Mouse (Mus musculus): ENCODE measurements around the gene Ipo13. TPM values are rescaled to one million over a fixed set of nuclear protein-coding genes. Genes with fewer than 3 reads are reported as not detected.

Ipo13 gene
- polyA plus RNA-seq, 2 experiments: 38.8 to 63.4 TPM

DNA sequence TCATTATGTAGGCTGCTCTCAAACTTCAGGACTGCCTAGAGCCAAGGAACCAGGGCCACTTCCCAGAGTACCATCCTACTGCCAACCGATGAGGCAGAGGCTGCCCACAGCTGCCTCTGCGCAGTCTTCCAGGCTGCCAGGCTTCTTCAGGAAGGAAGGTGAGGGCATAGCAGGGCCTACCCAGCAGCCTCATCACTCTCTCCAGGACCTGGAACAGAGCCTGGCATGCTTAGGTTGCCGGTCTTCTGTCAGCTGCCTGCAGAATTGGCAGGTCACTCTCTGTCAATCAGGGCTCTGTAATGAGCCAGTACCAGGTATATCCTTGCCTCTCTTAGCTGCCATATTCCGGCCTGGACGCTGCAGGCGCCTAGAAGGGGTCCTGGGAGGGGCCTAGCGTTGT, 64.6 kb downstream of the Ipo13 start:
- no peak for DNase-seq (ENCODE audit: low spot score)
- H3K9me3 ChIP-seq (ENCODE audit: control insufficient read depth, low read length): no peaks in the 10 kb centered on the region
- no peak for ATAC-seq (ENCODE audit: low FRiP score, low read depth)
- no peak overlapping the region for H3K4me3 ChIP-seq (replicated peaks; ENCODE audit: low read length)
- H3K27me3 ChIP-seq (ENCODE audit: control insufficient read depth, insufficient read depth, low read length): no peaks in the 10 kb centered on the region
- H3K4me1 ChIP-seq (ENCODE audit: control insufficient read depth, insufficient read depth, low read length): no peaks in the 10 kb centered on the region
- H3K27ac ChIP-seq (replicated peaks; ENCODE audit: low read depth, low read length): no peak overlapping the region
- no peak for TF ChIP-seq POLR2A (IDR thresholded peaks at IDR 0.05; ENCODE audit: borderline replicate concordance, extremely low read depth, insufficient read depth, insufficient read length)
- H3K36me3 ChIP-seq (ENCODE audit: control insufficient read depth, insufficient read depth, low read length): peaks cover 15% of the 10 kb centered on the region
- no peak overlapping the region for H3K4me2 ChIP-seq (replicated peaks; ENCODE audit: low read depth, low read length, severe bottlenecking)
- H3K9ac ChIP-seq (ENCODE audit: low read depth, low read length, severe bottlenecking): no peak overlapping the region
- 76% methylated on average over 7 of the region's 7 CpGs for WGBS

DNA sequence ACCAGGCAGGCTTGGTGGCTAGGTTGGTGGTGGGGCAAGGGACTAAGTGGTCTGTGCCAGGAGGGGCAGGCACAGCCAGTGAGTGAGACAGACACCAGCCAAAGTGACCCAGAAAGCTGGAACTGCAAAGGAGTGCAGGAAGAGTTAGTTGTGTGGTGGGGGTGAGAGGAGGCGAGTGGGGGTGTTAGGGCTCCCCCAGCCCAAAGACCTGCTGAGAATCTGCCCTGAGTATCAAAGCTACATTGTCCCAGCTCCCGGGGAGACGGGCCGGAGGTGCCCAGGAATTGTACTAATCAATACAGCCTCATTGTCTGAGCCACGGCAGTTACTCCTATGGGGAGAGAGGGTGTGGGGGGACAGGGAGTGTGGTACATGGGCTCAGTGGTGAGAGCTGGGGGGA, 65.3 kb downstream of the Ipo13 start:
- WGBS: 81% methylated on average over 5 of the region's 5 CpGs

GRCm38 (mm10) chr4:117849063-117849462, 65.7 kb downstream of the Ipo13 start:
- H3K4me1 ChIP-seq (ENCODE audit: control insufficient read depth, insufficient read depth, low read length): no peaks in the 10 kb centered on the region
- ATAC-seq (ENCODE audit: low FRiP score, low read depth) (no peak), DNase-seq (ENCODE audit: low spot score) (no peak)
- H3K4me2 ChIP-seq (replicated peaks; ENCODE audit: low read depth, low read length, severe bottlenecking): no peak overlapping the region
- TF ChIP-seq POLR2A (IDR thresholded peaks at IDR 0.05; ENCODE audit: borderline replicate concordance, extremely low read depth, insufficient read depth, insufficient read length): no peak
- H3K9ac ChIP-seq (ENCODE audit: low read depth, low read length, severe bottlenecking): no peak overlapping the region
- WGBS: 61% methylated on average over 17 of the region's 17 CpGs
- peaks cover 15% of the 10 kb centered on the region for H3K36me3 ChIP-seq (ENCODE audit: control insufficient read depth, insufficient read depth, low read length)
- no peaks in the 10 kb centered on the region for H3K9me3 ChIP-seq (ENCODE audit: control insufficient read depth, low read length)
- H3K4me3 ChIP-seq (replicated peaks; ENCODE audit: low read length): no peak overlapping the region
- no peaks in the 10 kb centered on the region for H3K27me3 ChIP-seq (ENCODE audit: control insufficient read depth, insufficient read depth, low read length)
- H3K27ac ChIP-seq (replicated peaks; ENCODE audit: low read depth, low read length): no peak overlapping the region

More for the DNA sequence above, 65.3 kb downstream of the Ipo13 start:
- Histone ChIP-seq H3K4me1 (ENCODE audit: control insufficient read depth, insufficient read depth, low read length) (no peaks in the 10 kb centered on the region), H3K27me3 (ENCODE audit: control insufficient read depth, insufficient read depth, low read length) (no peaks in the 10 kb centered on the region), H3K27ac (replicated peaks; ENCODE audit: low read depth, low read length) (no peak overlapping the region), H3K4me2 (replicated peaks; ENCODE audit: low read depth, low read length, severe bottlenecking) (no peak overlapping the region), H3K4me3 (replicated peaks; ENCODE audit: low read length) (no peak overlapping the region), H3K36me3 (ENCODE audit: control insufficient read depth, insufficient read depth, low read length) (peaks cover 15% of the 10 kb centered on the region), H3K9ac (ENCODE audit: low read depth, low read length, severe bottlenecking) (no peak overlapping the region), H3K9me3 (ENCODE audit: control insufficient read depth, low read length) (no peaks in the 10 kb centered on the region)
- ATAC-seq (ENCODE audit: low FRiP score, low read depth): no peak
- DNase-seq (ENCODE audit: low spot score): no peak
- no peak for TF ChIP-seq POLR2A (IDR thresholded peaks at IDR 0.05; ENCODE audit: borderline replicate concordance, extremely low read depth, insufficient read depth, insufficient read length)

DNA sequence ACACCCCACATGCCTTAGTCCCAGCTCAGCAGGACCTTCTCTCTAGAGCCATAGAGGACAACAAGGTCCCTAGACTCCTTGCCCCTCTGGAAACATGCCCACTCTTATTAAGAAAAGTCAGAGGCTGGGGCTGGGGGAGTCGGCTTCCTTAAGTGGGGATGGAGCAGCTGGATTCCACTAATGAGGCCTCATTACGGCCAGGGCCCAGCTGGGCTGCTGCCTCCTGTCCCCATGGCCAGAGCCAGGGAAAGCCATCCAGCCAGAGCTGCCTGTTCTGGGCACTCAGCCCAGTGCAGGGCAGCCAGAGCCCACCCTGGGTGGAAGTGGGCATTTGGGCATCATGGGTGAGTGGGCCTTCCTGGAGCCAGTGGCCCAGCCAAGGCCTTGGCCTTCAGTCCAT, 67.8 kb downstream of the Ipo13 start:
- Histone ChIP-seq H3K27me3 (ENCODE audit: control insufficient read depth, insufficient read depth, low read length) (no peaks in the 10 kb centered on the region), H3K4me1 (ENCODE audit: control insufficient read depth, insufficient read depth, low read length) (no peaks in the 10 kb centered on the region), H3K4me2 (replicated peaks; ENCODE audit: low read depth, low read length, severe bottlenecking) (no peak overlapping the region), H3K9me3 (ENCODE audit: control insufficient read depth, low read length) (no peaks in the 10 kb centered on the region), H3K27ac (replicated peaks; ENCODE audit: low read depth, low read length) (no peak overlapping the region), H3K9ac (ENCODE audit: low read depth, low read length, severe bottlenecking) (no peak overlapping the region), H3K36me3 (ENCODE audit: control insufficient read depth, insufficient read depth, low read length) (peaks cover 21% of the 10 kb centered on the region), H3K4me3 (replicated peaks; ENCODE audit: low read length) (no peak overlapping the region)
- DNase-seq (ENCODE audit: low spot score): no peak
- 18% methylated on average over 2 of the region's 2 CpGs for WGBS
- no peak for TF ChIP-seq POLR2A (IDR thresholded peaks at IDR 0.05; ENCODE audit: borderline replicate concordance, extremely low read depth, insufficient read depth, insufficient read length)
- ATAC-seq (ENCODE audit: low FRiP score, low read depth): no peak

DNA sequence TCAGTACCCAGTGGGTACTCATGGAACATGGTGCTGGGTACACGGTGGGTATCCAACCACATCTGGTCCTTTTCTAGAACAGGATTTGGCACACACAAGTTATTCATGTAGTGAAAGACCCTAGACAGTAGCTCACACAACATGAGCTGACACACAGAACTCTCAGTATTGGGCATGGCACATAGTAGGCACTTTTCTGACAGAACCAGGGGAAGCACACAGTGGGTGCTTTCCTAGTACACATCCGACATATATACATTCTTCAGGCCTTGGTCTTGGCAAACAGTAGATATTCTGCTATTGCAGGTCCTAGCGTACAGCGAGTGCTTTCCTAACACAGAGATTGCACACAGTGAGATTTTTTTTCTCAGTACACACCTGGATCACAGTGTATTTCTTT, 68.5 kb downstream of the Ipo13 start:
- no peaks in the 10 kb centered on the region for H3K4me1 ChIP-seq (ENCODE audit: control insufficient read depth, insufficient read depth, low read length)
- ATAC-seq (ENCODE audit: low FRiP score, low read depth): no peak
- H3K4me2 ChIP-seq (replicated peaks; ENCODE audit: low read depth, low read length, severe bottlenecking): no peak overlapping the region
- H3K4me3 ChIP-seq (replicated peaks; ENCODE audit: low read length): no peak overlapping the region
- no peak for TF ChIP-seq POLR2A (IDR thresholded peaks at IDR 0.05; ENCODE audit: borderline replicate concordance, extremely low read depth, insufficient read depth, insufficient read length)
- no peak for DNase-seq (ENCODE audit: low spot score)
- WGBS: 97% methylated on average over 4 of the region's 4 CpGs
- H3K9me3 ChIP-seq (ENCODE audit: control insufficient read depth, low read length): no peaks in the 10 kb centered on the region
- H3K27me3 ChIP-seq (ENCODE audit: control insufficient read depth, insufficient read depth, low read length): no peaks in the 10 kb centered on the region
- H3K27ac ChIP-seq (replicated peaks; ENCODE audit: low read depth, low read length): no peak overlapping the region
- no peak overlapping the region for H3K9ac ChIP-seq (ENCODE audit: low read depth, low read length, severe bottlenecking)
- H3K36me3 ChIP-seq (ENCODE audit: control insufficient read depth, insufficient read depth, low read length): peaks cover 21% of the 10 kb centered on the region

GRCm38 (mm10) chr4:117845316-117845715, 69.5 kb downstream of the Ipo13 start:
- TF ChIP-seq POLR2A (IDR thresholded peaks at IDR 0.05; ENCODE audit: borderline replicate concordance, extremely low read depth, insufficient read depth, insufficient read length): no peak
- DNase-seq (ENCODE audit: low spot score) (no peak), ATAC-seq (ENCODE audit: low FRiP score, low read depth) (no peak)
- Histone ChIP-seq H3K27me3 (ENCODE audit: control insufficient read depth, insufficient read depth, low read length) (no peaks in the 10 kb centered on the region), H3K9ac (ENCODE audit: low read depth, low read length, severe bottlenecking) (no peak overlapping the region), H3K4me3 (replicated peaks; ENCODE audit: low read length) (no peak overlapping the region), H3K9me3 (ENCODE audit: control insufficient read depth, low read length) (no peaks in the 10 kb centered on the region), H3K4me2 (replicated peaks; ENCODE audit: low read depth, low read length, severe bottlenecking) (no peak overlapping the region), H3K4me1 (ENCODE audit: control insufficient read depth, insufficient read depth, low read length) (no peaks in the 10 kb centered on the region), H3K27ac (replicated peaks; ENCODE audit: low read depth, low read length) (no peak overlapping the region), H3K36me3 (ENCODE audit: control insufficient read depth, insufficient read depth, low read length) (peaks cover 24% of the 10 kb centered on the region)
- 80% methylated on average over 11 of the region's 11 CpGs for WGBS

Other genes starting within 250 kb of the Ipo13 start
- 51.7 and 57.5 TPM in 2 replicates for gene Dmap1, start 232.7 kb downstream of the Ipo13 start, polyA plus RNA-seq (2012; rRNA removed)
- 66.8 and 72.4 TPM in 2 replicates for gene Dmap1, start 232.7 kb downstream of the Ipo13 start, polyA plus RNA-seq (2014; fragmentation: Nextera tagmentation; extraction: Ambion mirVana)
- gene Gm12845, start 190.6 kb downstream of the Ipo13 start, polyA plus RNA-seq (2012; rRNA removed): not detected in 2 replicates
- gene Gm12845, start 190.6 kb downstream of the Ipo13 start, polyA plus RNA-seq (2014; fragmentation: Nextera tagmentation; extraction: Ambion mirVana): not detected in 2 replicates
- gene Klf17, start 149.4 kb downstream of the Ipo13 start, polyA plus RNA-seq (2012; rRNA removed): not detected in 2 replicates
- gene Klf17, start 149.4 kb downstream of the Ipo13 start, polyA plus RNA-seq (2014; fragmentation: Nextera tagmentation; extraction: Ambion mirVana): not detected in 2 replicates
- gene Slc6a9, start 80.5 kb downstream of the Ipo13 start, polyA plus RNA-seq (2012; rRNA removed): 30.1 and 46.7 TPM in 2 replicates
- 9.7 and 12.2 TPM in 2 replicates for gene Slc6a9, start 80.5 kb downstream of the Ipo13 start, polyA plus RNA-seq (2014; fragmentation: Nextera tagmentation; extraction: Ambion mirVana)
- 15.1 and 19.9 TPM in 2 replicates for gene Ccdc24, start 42.4 kb downstream of the Ipo13 start, polyA plus RNA-seq (2012; rRNA removed)
- 1.6 and 1.8 TPM in 2 replicates for gene Ccdc24, start 42.4 kb downstream of the Ipo13 start, polyA plus RNA-seq (2014; fragmentation: Nextera tagmentation; extraction: Ambion mirVana)
- gene B4galt2, start 31.5 kb downstream of the Ipo13 start, polyA plus RNA-seq (2012; rRNA removed): 95.4 and 149 TPM in 2 replicates
- gene B4galt2, start 31.5 kb downstream of the Ipo13 start, polyA plus RNA-seq (2014; fragmentation: Nextera tagmentation; extraction: Ambion mirVana): 43.4 and 48.8 TPM in 2 replicates
- gene Atp6v0b, start 27.7 kb downstream of the Ipo13 start, polyA plus RNA-seq (2012; rRNA removed): 262 and 310 TPM in 2 replicates
- gene Atp6v0b, start 27.7 kb downstream of the Ipo13 start, polyA plus RNA-seq (2014; fragmentation: Nextera tagmentation; extraction: Ambion mirVana): 216 and 224 TPM in 2 replicates
- gene Dph2, start 23.0 kb downstream of the Ipo13 start, polyA plus RNA-seq (2012; rRNA removed): 18.4 and 23.2 TPM in 2 replicates
- gene Dph2, start 23.0 kb downstream of the Ipo13 start, polyA plus RNA-seq (2014; fragmentation: Nextera tagmentation; extraction: Ambion mirVana): 17.0 and 18.7 TPM in 2 replicates
- 4.1 and 5.7 TPM in 2 replicates for gene Artn, start 14.8 kb upstream of the Ipo13 start, polyA plus RNA-seq (2012; rRNA removed)
- 5.5 and 7.6 TPM in 2 replicates for gene Artn, start 14.8 kb upstream of the Ipo13 start, polyA plus RNA-seq (2014; fragmentation: Nextera tagmentation; extraction: Ambion mirVana)
- 26.1 and 30.9 TPM in 2 replicates for gene St3gal3, start 219.9 kb upstream of the Ipo13 start, polyA plus RNA-seq (2012; rRNA removed)
- 4.8 and 5.4 TPM in 2 replicates for gene St3gal3, start 219.9 kb upstream of the Ipo13 start, polyA plus RNA-seq (2014; fragmentation: Nextera tagmentation; extraction: Ambion mirVana)

All from limb, embryonic 14.5 days (tissue).